Mouse (Mus musculus) limb, embryonic 10.5 days (tissue): ENCODE measurements around the gene Foxk2. TPM values are rescaled to one million over a fixed set of nuclear protein-coding genes. Genes with fewer than 3 reads are reported as not detected.
A peak's percentile ranks its signal among the peaks of the same experiment; 100 is the strongest.
"Not testable (repeated sequence)": the region's sequence is repeated elsewhere in the genome, so short reads cannot be mapped to it uniquely, and the experiment has no call there.

ENCODE experiments used
- DNase-seq: peaks from one replicate; pipeline ENCODE4 v3.0.0-alpha.2; 2017; ENCODE audit warnings: low spot score
- H3K27ac ChIP-seq: fragments of 300-500 bp; sonication (generic); 2 replicates; pipeline ENCODE4 v1.5.1; 2016; ENCODE audit warnings: mild to moderate bottlenecking
- H3K27me3 ChIP-seq: fragments of 300-500 bp; sonication (generic); 2 replicates; pipeline ENCODE4 v1.6.1; 2016; ENCODE audit warnings: low read depth, mild to moderate bottlenecking; ENCODE audit not compliant: poor library complexity, severe bottlenecking
- H3K36me3 ChIP-seq: fragments of 300-500 bp; sonication (generic); 2 replicates; pipeline ENCODE4 v1.6.1; 2016; ENCODE audit warnings: mild to moderate bottlenecking, moderate library complexity
- H3K4me1 ChIP-seq: fragments of 300-500 bp; sonication (generic); 2 replicates; pipeline ENCODE4 v1.6.1; 2016
- H3K4me3 ChIP-seq: fragments of 300-500 bp; sonication (generic); 2 replicates; pipeline ENCODE4 v1.5.1; 2016; ENCODE audit warnings: mild to moderate bottlenecking, moderate library complexity
- H3K9me3 ChIP-seq: fragments of 300-500 bp; sonication (generic); replicated peaks from 2 replicates; pipeline ENCODE4 v1.6.1; 2016; ENCODE audit warnings: mild to moderate bottlenecking
- WGBS: fragments of 180-500 bp; shearing (Covaris S2); methylation state at CpG from one replicate; pipeline ENCODE4 v1.1.7; 2016; 5-methylcytosine and 5-hydroxymethylcytosine counted together
- polyA plus RNA-seq: library from polyadenylated mRNA; unstranded; fragments of >200 nt; fragmentation: Nextera tagmentation; extraction: Ambion mirVana; gene quantifications from 2 replicates; pipeline ENCODE4 v1.2.1, GENCODE M21; 2016

Gene Foxk2
- polyA plus RNA-seq, 1 experiment from 2014 or later = 11.0 TPM

- not testable (repeated sequence) for H3K27me3 ChIP-seq, DNase-seq, H3K27ac ChIP-seq, H3K9me3 ChIP-seq, H3K4me3 ChIP-seq
- Histone ChIP-seq H3K36me3 (peaks cover 69% of the 10 kb centered on the region), H3K4me1 (peaks cover 12% of the 10 kb centered on the region)
- 86% methylated on average over 3 of the region's 3 CpGs for WGBS
These were observed 88.9 kb downstream of the Foxk2 start for GRCm38 (mm10) chr11:121348727-121349126.

- 3% methylated on average over 39 of the region's 41 CpGs for WGBS
- H3K36me3 ChIP-seq = peaks cover 28% of the 10 kb centered on the region
- H3K9me3 ChIP-seq = no peaks in the 10 kb centered on the region
- H3K27me3 ChIP-seq = no peaks in the 10 kb centered on the region
- peak; percentile 46 for DNase-seq
- H3K27ac ChIP-seq = peak overlapping the region; percentile 92
- peaks cover 19% of the 10 kb centered on the region for H3K4me1 ChIP-seq
- peak overlapping the region; percentile 98 for H3K4me3 ChIP-seq
These were observed 93.7 kb downstream of the Foxk2 start for GRCm38 (mm10) chr11:121353326-121354090.

GRCm38 (mm10) chr11:121354091-121354707 is 94.4 kb downstream of the Foxk2 start, which contains the start of gene Wdr45b:
Gene Wdr45b, minus strand, starts transcription at chr11:121354445.
- peak within 1 kb of the TSS; percentile 92 for H3K27ac ChIP-seq
- H3K4me3 ChIP-seq = peak within 1 kb of the TSS; percentile 98
- no peaks in the 10 kb centered on the region for H3K9me3 ChIP-seq
- peaks cover 19% of the 10 kb centered on the region for H3K4me1 ChIP-seq
- H3K27me3 ChIP-seq = no peaks in the 10 kb centered on the region
- DNase-seq = peak; percentile 99
- H3K36me3 ChIP-seq = peaks cover 22% of the 10 kb centered on the region
- under 1% methylated on average over 67 of the region's 69 CpGs for WGBS

Other genes with a start within 250 kb of the Foxk2 start
- not detected in 2 replicates for gene Cd7, start 220.6 kb upstream of the Foxk2 start, polyA plus RNA-seq
- not detected in 2 replicates for gene Sectm1b, start 196.4 kb upstream of the Foxk2 start, polyA plus RNA-seq
- not detected in 2 replicates for gene Sectm1a, start 178.8 kb upstream of the Foxk2 start, polyA plus RNA-seq
- not detected in 2 replicates for gene Tex19.2, start 141.3 kb upstream of the Foxk2 start, polyA plus RNA-seq
- 0.09 TPM in 1 of 2 replicates, not detected in the other for gene Tex19.1, start 113.8 kb upstream of the Foxk2 start, polyA plus RNA-seq
- 0.11 TPM in 1 of 2 replicates, not detected in the other for gene Uts2r, start 99.7 kb upstream of the Foxk2 start, polyA plus RNA-seq
- gene Hexdc, start 55.6 kb upstream of the Foxk2 start, polyA plus RNA-seq = 5.7 and 9.0 TPM in 2 replicates
- gene Ogfod3, start 55.3 kb upstream of the Foxk2 start, polyA plus RNA-seq = 17.0 and 19.1 TPM in 2 replicates
- 29.4 and 33.8 TPM in 2 replicates for gene Cybc1, start 30.7 kb upstream of the Foxk2 start, polyA plus RNA-seq
- gene Narf, start 22.7 kb upstream of the Foxk2 start, polyA plus RNA-seq = 40.8 and 60.4 TPM in 2 replicates
- 108 and 119 TPM in 2 replicates for gene Wdr45b, start 94.5 kb downstream of the Foxk2 start, polyA plus RNA-seq
- 0.54 and 1.2 TPM in 2 replicates for gene Rab40b, start 128.3 kb downstream of the Foxk2 start, polyA plus RNA-seq
- 5.0 and 5.9 TPM in 2 replicates for gene Fn3krp, start 161.4 kb downstream of the Foxk2 start, polyA plus RNA-seq
- 0.04 and 0.23 TPM in 2 replicates for gene Fn3k, start 174.9 kb downstream of the Foxk2 start, polyA plus RNA-seq
- gene Tbcd, start 192.0 kb downstream of the Foxk2 start, polyA plus RNA-seq = 47.8 and 54.9 TPM in 2 replicates